Mouse (Mus musculus) adrenal gland, adult 18-20 months (tissue): Measurements from ENCODE around the gene Dytn. TPM values are rescaled to one million over a fixed set of nuclear protein-coding genes. Genes with fewer than 3 reads are reported as not detected.

Source experiments
- DNase-seq, 2 experiments: peaks; one replicate each; pipeline ENCODE4 v3.0.0; 2021 to 2022; ENCODE audit warnings: low spot score in 2 of 2
- total RNA-seq, 2 experiments: library from RNA; stranded (reverse); gene quantifications; 1 replicate in 1 of 2; 2 replicates in 1 of 2; pipeline ENCODE4 v1.2.3; 2021

The Dytn gene
- total RNA-seq, 2 experiments from 2014 or later = not detected

DNA sequence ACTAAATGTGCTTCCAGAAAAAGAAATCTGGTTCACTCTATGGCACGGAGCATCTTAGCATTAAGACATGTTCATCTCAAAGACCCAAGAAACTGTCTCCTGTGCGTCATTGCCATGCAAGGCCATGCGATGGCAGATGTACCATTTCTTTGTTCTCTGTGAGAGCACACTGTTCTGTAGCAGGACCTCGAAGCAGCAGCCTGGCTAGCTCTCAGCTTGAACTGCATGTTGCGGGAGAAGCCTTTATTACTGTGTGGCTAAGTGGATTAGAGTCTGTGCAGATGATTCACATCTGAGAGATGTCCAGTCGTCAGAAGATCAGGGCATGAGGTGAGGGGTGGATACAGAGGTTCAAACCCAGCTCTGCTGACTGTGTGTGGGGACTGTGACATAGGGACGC is 99.9 kb downstream of the Dytn start:
- no peak for DNase-seq

DNA sequence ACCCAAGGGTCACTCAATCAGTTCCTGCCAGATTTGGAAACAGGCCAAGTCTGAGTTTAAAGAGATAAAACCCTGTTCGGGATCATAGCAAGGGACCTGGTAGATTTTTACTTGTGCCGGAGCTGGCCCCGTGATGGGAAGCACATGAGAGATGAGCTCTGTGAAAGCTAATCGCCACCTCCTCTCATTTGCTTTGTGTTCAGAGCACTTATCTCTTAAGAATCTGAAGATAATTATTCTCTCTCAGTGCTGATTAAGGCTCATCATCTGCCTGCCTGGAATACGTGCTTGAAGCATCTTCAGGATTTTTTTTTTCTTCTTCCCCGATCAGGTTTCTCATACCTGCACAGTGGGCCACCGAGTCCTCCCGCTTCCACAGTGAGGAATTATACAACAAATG is 107.6 kb downstream of the Dytn start:
- no peak for DNase-seq

DNA sequence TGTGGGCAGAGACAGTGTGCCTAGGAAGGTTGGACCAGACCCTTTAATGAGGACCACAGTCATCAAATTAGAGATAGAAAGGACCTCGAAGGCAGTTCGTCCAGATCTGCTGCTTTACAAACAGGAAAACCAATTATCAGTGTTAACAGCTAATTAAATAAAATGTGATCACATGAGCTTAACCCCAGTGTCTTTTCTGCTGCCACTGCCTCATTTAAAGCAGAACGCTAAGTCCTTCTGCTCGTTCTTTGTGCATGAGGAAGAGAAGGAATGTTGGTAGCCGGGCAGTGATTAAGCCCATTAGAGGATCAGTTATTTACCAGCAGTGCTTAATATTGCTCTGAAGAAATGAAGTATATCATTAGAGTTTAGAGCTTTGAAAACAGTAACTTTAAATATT is 109.9 kb downstream of the Dytn start:
- DNase-seq = no peak

GRCm38 (mm10) chr1:63573864-63574611 is 112.7 kb downstream of the Dytn start:
- DNase-seq = no peak

DNA sequence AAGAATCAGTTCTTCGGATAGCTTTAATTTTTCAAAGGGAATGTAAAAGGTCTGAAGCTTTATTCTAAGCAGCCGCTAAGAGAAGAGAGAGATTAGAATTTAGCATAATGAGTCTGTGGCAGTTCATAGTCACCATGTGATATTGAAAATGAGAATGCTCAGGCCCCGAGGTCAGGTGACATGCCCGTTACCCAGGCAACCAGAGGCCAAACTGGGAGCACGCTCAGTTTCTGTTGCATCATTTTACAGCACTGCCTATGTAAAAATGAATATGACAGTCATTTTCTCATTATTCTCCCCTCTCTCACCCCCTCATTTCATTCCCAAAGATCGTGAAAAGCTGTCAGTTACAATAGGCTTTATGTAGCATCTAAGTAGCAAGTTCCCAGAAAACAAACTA is 113.3 kb downstream of the Dytn start:
- DNase-seq = no peak

Other genes starting within 250 kb of the Dytn start
- gene Adam23, start 241.0 kb downstream of the Dytn start, total RNA-seq = 10 to 100 TPM; 12.8 to 16.4 TPM
- not detected for gene Gm39653, start 71.0 kb downstream of the Dytn start, total RNA-seq
- gene Mdh1b, start 43.4 kb upstream of the Dytn start, total RNA-seq = under 1 TPM in 1 of 2 experiments, not detected in 1; 0.23 TPM
- 10 to 100 TPM; 20.2 to 28.0 TPM for gene Fastkd2, start 43.7 kb upstream of the Dytn start, total RNA-seq
- gene 4933402D24Rik, start 82.3 kb upstream of the Dytn start, total RNA-seq = not detected